Mouse (Mus musculus): ENCODE results near the gene Nelfb. TPM values are rescaled to one million over a fixed set of nuclear protein-coding genes. Genes with fewer than 3 reads are reported as not detected.

Gene Nelfb
- polyA plus RNA-seq (2017; shearing (Covaris generic)) = 167 TPM

GRCm38 (mm10) chr2:25211121-25211670 is at the start of gene Nelfb:
Gene Nelfb (minus strand): TSS chr2:25211489.

GRCm38 (mm10) chr2:25255284-25255779 is 44.0 kb upstream of the Nelfb start, which contains the start of gene Tmem203:
Gene Tmem203 (plus strand): TSS chr2:25255439.

GRCm38 (mm10) chr2:25246183-25247072 is 35.1 kb upstream of the Nelfb start, which contains the start of gene AL732309.1:
Gene AL732309.1 (minus strand): TSS chr2:25246863.

GRCm38 (mm10) chr2:25242101-25242506 is 30.8 kb upstream of the Nelfb start, which contains the start of the genes Rnf208 and Cysrt1:
Gene Rnf208 (plus strand): TSS chr2:25242255.
Gene Cysrt1 (minus strand): TSS chr2:25242452.

GRCm38 (mm10) chr2:25236614-25237013 is 25.3 kb upstream of the Nelfb start, which contains the start of gene Rnf224:
Gene Rnf224 (minus strand): TSS chr2:25236787.

GRCm38 (mm10) chr2:25234050-25234449 is 22.8 kb upstream of the Nelfb start, which contains the start of gene Slc34a3:
Gene Slc34a3 (minus strand): TSS chr2:25234364.

GRCm38 (mm10) chr2:25224492-25224765 is 13.1 kb upstream of the Nelfb start, which contains the start of gene Tubb4b:
Gene Tubb4b (minus strand): TSS chr2:25224702.

GRCm38 (mm10) chr2:25218445-25218844 is 7.2 kb upstream of the Nelfb start, which contains the start of gene Fam166a:
Gene Fam166a (plus strand): TSS chr2:25218745.

GRCm38 (mm10) chr2:25214444-25214843 is 3.2 kb upstream of the Nelfb start, which contains the start of gene Stpg3:
Gene Stpg3 (minus strand): TSS chr2:25214637.

GRCm38 (mm10) chr2:25196172-25196954 is 14.9 kb downstream of the Nelfb start, which contains the start of gene Tor4a:
Gene Tor4a (minus strand): TSS chr2:25196886.

GRCm38 (mm10) chr2:25180478-25180903 is 30.8 kb downstream of the Nelfb start, which contains the start of gene Nrarp:
Gene Nrarp (plus strand): TSS chr2:25180758.

Other genes with a start within 250 kb of the Nelfb start
- 31.2 TPM for gene Dph7, start 249.1 kb downstream of the Nelfb start, polyA plus RNA-seq (2017; shearing (Covaris generic))
- gene Mrpl41, start 236.4 kb downstream of the Nelfb start, polyA plus RNA-seq (2017; shearing (Covaris generic)) = 104 TPM
- 95.9 TPM for gene Pnpla7, start 235.5 kb downstream of the Nelfb start, polyA plus RNA-seq (2017; shearing (Covaris generic))
- gene Nsmf, start 157.1 kb downstream of the Nelfb start, polyA plus RNA-seq (2017; shearing (Covaris generic)) = 30.6 TPM
- 0.48 TPM for gene Entpd8, start 131.2 kb downstream of the Nelfb start, polyA plus RNA-seq (2017; shearing (Covaris generic))
- gene Noxa1, start 116.3 kb downstream of the Nelfb start, polyA plus RNA-seq (2017; shearing (Covaris generic)) = 13.2 TPM
- not detected for gene Nrarp, start 30.7 kb downstream of the Nelfb start, polyA plus RNA-seq (2017; shearing (Covaris generic))
- gene Tor4a, start 14.6 kb downstream of the Nelfb start, polyA plus RNA-seq (2017; shearing (Covaris generic)) = 153 TPM
- not detected for gene Stpg3, start 3.1 kb upstream of the Nelfb start, polyA plus RNA-seq (2017; shearing (Covaris generic))
- not detected for gene Fam166a, start 7.3 kb upstream of the Nelfb start, polyA plus RNA-seq (2017; shearing (Covaris generic))
- 235 TPM for gene Tubb4b, start 13.2 kb upstream of the Nelfb start, polyA plus RNA-seq (2017; shearing (Covaris generic))
- not detected for gene Slc34a3, start 22.9 kb upstream of the Nelfb start, polyA plus RNA-seq (2017; shearing (Covaris generic))
- gene Rnf224, start 25.3 kb upstream of the Nelfb start, polyA plus RNA-seq (2017; shearing (Covaris generic)) = not detected
- gene Rnf208, start 30.8 kb upstream of the Nelfb start, polyA plus RNA-seq (2017; shearing (Covaris generic)) = not detected
- gene Cysrt1, start 31.0 kb upstream of the Nelfb start, polyA plus RNA-seq (2017; shearing (Covaris generic)) = not detected
- 10.4 TPM for gene AL732309.1, start 35.4 kb upstream of the Nelfb start, polyA plus RNA-seq (2017; shearing (Covaris generic))
- gene Tmem203, start 44.0 kb upstream of the Nelfb start, polyA plus RNA-seq (2017; shearing (Covaris generic)) = 16.9 TPM
- 3.8 TPM for gene Tprn, start 51.1 kb upstream of the Nelfb start, polyA plus RNA-seq (2017; shearing (Covaris generic))
- 144 TPM for gene Ssna1, start 60.9 kb upstream of the Nelfb start, polyA plus RNA-seq (2017; shearing (Covaris generic))
- 106 TPM for gene Anapc2, start 61.0 kb upstream of the Nelfb start, polyA plus RNA-seq (2017; shearing (Covaris generic))
- gene Tmem210, start 76.7 kb upstream of the Nelfb start, polyA plus RNA-seq (2017; shearing (Covaris generic)) = not detected
- gene Lrrc26, start 78.4 kb upstream of the Nelfb start, polyA plus RNA-seq (2017; shearing (Covaris generic)) = not detected
- 0.11 TPM for gene Grin1, start 107.7 kb upstream of the Nelfb start, polyA plus RNA-seq (2017; shearing (Covaris generic))
- 24.2 TPM for gene Man1b1, start 120.8 kb upstream of the Nelfb start, polyA plus RNA-seq (2017; shearing (Covaris generic))
- gene Dpp7, start 144.9 kb upstream of the Nelfb start, polyA plus RNA-seq (2017; shearing (Covaris generic)) = 25.1 TPM
- gene Uap1l1, start 154.2 kb upstream of the Nelfb start, polyA plus RNA-seq (2017; shearing (Covaris generic)) = 19.7 TPM
- gene Sapcd2, start 160.8 kb upstream of the Nelfb start, polyA plus RNA-seq (2017; shearing (Covaris generic)) = 0.39 TPM
- 0.56 TPM for gene Entpd2, start 184.4 kb upstream of the Nelfb start, polyA plus RNA-seq (2017; shearing (Covaris generic))
- 3.4 TPM for gene Npdc1, start 187.9 kb upstream of the Nelfb start, polyA plus RNA-seq (2017; shearing (Covaris generic))
- gene Fut7, start 211.8 kb upstream of the Nelfb start, polyA plus RNA-seq (2017; shearing (Covaris generic)) = 11.3 TPM
- 24.7 TPM for gene Abca2, start 217.2 kb upstream of the Nelfb start, polyA plus RNA-seq (2017; shearing (Covaris generic))
- 4.6 TPM for gene Clic3, start 245.3 kb upstream of the Nelfb start, polyA plus RNA-seq (2017; shearing (Covaris generic))
- 96.1 TPM for gene Paxx, start 249.6 kb upstream of the Nelfb start, polyA plus RNA-seq (2017; shearing (Covaris generic))